Mouse (Mus musculus): Measurements from ENCODE around the gene Cdh10.

- TF ChIP-seq POLR2A (IDR thresholded peaks at IDR 0.05; ENCODE audit: low read depth, low read length) (no peak), CTCF (conservative IDR thresholded peaks at IDR 0.05; ENCODE audit: insufficient read depth, insufficient read length, low read depth, low read length) (no peak)
Observed at GRCm38 (mm10) chr15:18881467-18881866, 62.7 kb downstream of the Cdh10 start.

Measured in kidney, adult 2 months (tissue).